Mouse (Mus musculus): ENCODE measurements at regions not wholly inside any gene's neighbourhood (a gene's known extent, or its start where the extent isn't known, plus 50 kb on each side); places are given as distances from the start of the nearest gene placed in this dataset.

- no peaks in the 10 kb centered on the region for H3K4me1 ChIP-seq (ENCODE audit: control insufficient read depth in 2 of 2, insufficient read depth in 2 of 2, low read length in 2 of 2)
- no peaks in the 10 kb centered on the region for H3K27me3 ChIP-seq (ENCODE audit: control insufficient read depth, insufficient read depth, low read length)
- H3K36me3 ChIP-seq (ENCODE audit: control insufficient read depth, insufficient read depth, low read length): no peaks in the 10 kb centered on the region
- no peak overlapping the region for H3K27ac ChIP-seq (replicated peaks in 1 of 2; ENCODE audit: control insufficient read depth in 1 of 2, insufficient read depth in 1 of 2, low read depth in 2 of 2, low read length in 2 of 2)
- no peak overlapping the region for H3K9ac ChIP-seq (ENCODE audit: low read length)
- no peaks in the 10 kb centered on the region for H3K9me3 ChIP-seq (ENCODE audit: control insufficient read depth, low read length)
- H3K4me2 ChIP-seq (ENCODE audit: low read length): no peak overlapping the region
- no peak overlapping the region for H3K4me3 ChIP-seq (ENCODE audit: control insufficient read depth in 1 of 2, insufficient read depth in 1 of 2, low read depth in 1 of 2, low read length in 2 of 2)
- whole genome bisulfite sequencing: 50% methylated on average over 3 of the region's 3 CpGs
- ATAC-seq (ENCODE audit: insufficient number of reproducible peaks, insufficient read depth, low FRiP score, low read depth): no peak
Measured at GRCm38 (mm10) chr9:69814432-69814831, 53.7 kb upstream of the Foxb1 start.

GRCm38 (mm10) chr9:69823179-69823966 lies 62.6 kb upstream of the Foxb1 start:
- Histone ChIP-seq H3K9ac (ENCODE audit: low read length) (no peak overlapping the region), H3K4me1 (ENCODE audit: control insufficient read depth in 2 of 2, insufficient read depth in 2 of 2, low read length in 2 of 2) (no peaks in the 10 kb centered on the region), H3K27me3 (ENCODE audit: control insufficient read depth, insufficient read depth, low read length) (no peaks in the 10 kb centered on the region), H3K4me3 (ENCODE audit: control insufficient read depth in 1 of 2, insufficient read depth in 1 of 2, low read depth in 1 of 2, low read length in 2 of 2) (no peak overlapping the region), H3K9me3 (ENCODE audit: control insufficient read depth, low read length) (no peaks in the 10 kb centered on the region), H3K27ac (replicated peaks in 1 of 2; ENCODE audit: control insufficient read depth in 1 of 2, insufficient read depth in 1 of 2, low read depth in 2 of 2, low read length in 2 of 2) (no peak overlapping the region), H3K4me2 (ENCODE audit: low read length) (no peak overlapping the region), H3K36me3 (ENCODE audit: control insufficient read depth, insufficient read depth, low read length) (no peaks in the 10 kb centered on the region)
- no peak for ATAC-seq (ENCODE audit: insufficient number of reproducible peaks, insufficient read depth, low FRiP score, low read depth)
- 69% methylated on average over 9 of the region's 9 CpGs for WGBS

- H3K9me3 ChIP-seq (ENCODE audit: control insufficient read depth, low read length): no peaks in the 10 kb centered on the region
- no peaks in the 10 kb centered on the region for H3K4me1 ChIP-seq (ENCODE audit: control insufficient read depth in 2 of 2, insufficient read depth in 2 of 2, low read length in 2 of 2)
- H3K4me2 ChIP-seq (ENCODE audit: low read length): no peak overlapping the region
- H3K4me3 ChIP-seq (ENCODE audit: control insufficient read depth in 1 of 2, insufficient read depth in 1 of 2, low read depth in 1 of 2, low read length in 2 of 2): no peak overlapping the region
- H3K27me3 ChIP-seq (ENCODE audit: control insufficient read depth, insufficient read depth, low read length): no peaks in the 10 kb centered on the region
- no peak overlapping the region for H3K9ac ChIP-seq (ENCODE audit: low read length)
- WGBS: 81% methylated on average over 6 of the region's 6 CpGs
- ATAC-seq (ENCODE audit: insufficient number of reproducible peaks, insufficient read depth, low FRiP score, low read depth): no peak
- H3K36me3 ChIP-seq (ENCODE audit: control insufficient read depth, insufficient read depth, low read length): no peaks in the 10 kb centered on the region
- H3K27ac ChIP-seq (replicated peaks in 1 of 2; ENCODE audit: control insufficient read depth in 1 of 2, insufficient read depth in 1 of 2, low read depth in 2 of 2, low read length in 2 of 2): no peak overlapping the region
Measured at GRCm38 (mm10) chr9:69828428-69828827, 67.7 kb upstream of the Foxb1 start.

- H3K4me1 ChIP-seq (ENCODE audit: control insufficient read depth in 2 of 2, insufficient read depth in 2 of 2, low read length in 2 of 2): no peaks in the 10 kb centered on the region
Measured at GRCm38 (mm10) chr9:69835396-69835795, 74.7 kb upstream of the Foxb1 start.

GRCm38 (mm10) chr9:69839198-69839597 lies 78.5 kb upstream of the Foxb1 start:
- no peak overlapping the region for H3K4me3 ChIP-seq (ENCODE audit: control insufficient read depth in 1 of 2, insufficient read depth in 1 of 2, low read depth in 1 of 2, low read length in 2 of 2)
- WGBS: 73% methylated on average over 2 of the region's 2 CpGs
- H3K9me3 ChIP-seq (ENCODE audit: control insufficient read depth, low read length): no peaks in the 10 kb centered on the region

More at GRCm38 (mm10) chr9:69835396-69835795, 74.7 kb upstream of the Foxb1 start:
- no peaks in the 10 kb centered on the region for H3K36me3 ChIP-seq (ENCODE audit: control insufficient read depth, insufficient read depth, low read length)
- H3K9me3 ChIP-seq (ENCODE audit: control insufficient read depth, low read length): no peaks in the 10 kb centered on the region
- H3K4me2 ChIP-seq (ENCODE audit: low read length): no peak overlapping the region
- no peak overlapping the region for H3K9ac ChIP-seq (ENCODE audit: low read length)
- no peak overlapping the region for H3K27ac ChIP-seq (replicated peaks in 1 of 2; ENCODE audit: control insufficient read depth in 1 of 2, insufficient read depth in 1 of 2, low read depth in 2 of 2, low read length in 2 of 2)
- no peak for ATAC-seq (ENCODE audit: insufficient number of reproducible peaks, insufficient read depth, low FRiP score, low read depth)
- no peak overlapping the region for H3K4me3 ChIP-seq (ENCODE audit: control insufficient read depth in 1 of 2, insufficient read depth in 1 of 2, low read depth in 1 of 2, low read length in 2 of 2)
- 66% methylated on average over 4 of the region's 4 CpGs for WGBS
- no peaks in the 10 kb centered on the region for H3K27me3 ChIP-seq (ENCODE audit: control insufficient read depth, insufficient read depth, low read length)

GRCm38 (mm10) chr9:69844712-69845111 lies 84.0 kb upstream of the Foxb1 start:
- no peak for ATAC-seq (ENCODE audit: insufficient number of reproducible peaks, insufficient read depth, low FRiP score, low read depth)
- WGBS: 71% methylated on average over 6 of the region's 6 CpGs
- no peaks in the 10 kb centered on the region for H3K36me3 ChIP-seq (ENCODE audit: control insufficient read depth, insufficient read depth, low read length)

More at GRCm38 (mm10) chr9:69839198-69839597, 78.5 kb upstream of the Foxb1 start:
- Histone ChIP-seq H3K27me3 (ENCODE audit: control insufficient read depth, insufficient read depth, low read length) (no peaks in the 10 kb centered on the region), H3K27ac (replicated peaks in 1 of 2; ENCODE audit: control insufficient read depth in 1 of 2, insufficient read depth in 1 of 2, low read depth in 2 of 2, low read length in 2 of 2) (no peak overlapping the region), H3K9ac (ENCODE audit: low read length) (no peak overlapping the region), H3K4me1 (ENCODE audit: control insufficient read depth in 2 of 2, insufficient read depth in 2 of 2, low read length in 2 of 2) (no peaks in the 10 kb centered on the region), H3K4me2 (ENCODE audit: low read length) (no peak overlapping the region), H3K36me3 (ENCODE audit: control insufficient read depth, insufficient read depth, low read length) (no peaks in the 10 kb centered on the region)
- ATAC-seq (ENCODE audit: insufficient number of reproducible peaks, insufficient read depth, low FRiP score, low read depth): no peak

GRCm38 (mm10) chr9:69845210-69845609 lies 84.5 kb upstream of the Foxb1 start:
- ATAC-seq (ENCODE audit: insufficient number of reproducible peaks, insufficient read depth, low FRiP score, low read depth): no peak
- Histone ChIP-seq H3K4me1 (ENCODE audit: control insufficient read depth in 2 of 2, insufficient read depth in 2 of 2, low read length in 2 of 2) (no peaks in the 10 kb centered on the region), H3K4me2 (ENCODE audit: low read length) (no peak overlapping the region), H3K9ac (ENCODE audit: low read length) (no peak overlapping the region), H3K4me3 (ENCODE audit: control insufficient read depth in 1 of 2, insufficient read depth in 1 of 2, low read depth in 1 of 2, low read length in 2 of 2) (no peak overlapping the region), H3K27ac (replicated peaks in 1 of 2; ENCODE audit: control insufficient read depth in 1 of 2, insufficient read depth in 1 of 2, low read depth in 2 of 2, low read length in 2 of 2) (no peak overlapping the region), H3K9me3 (ENCODE audit: control insufficient read depth, low read length) (peaks cover 6% of the 10 kb centered on the region; the same call in 1 of the 2 replicates), H3K27me3 (ENCODE audit: control insufficient read depth, insufficient read depth, low read length) (no peaks in the 10 kb centered on the region), H3K36me3 (ENCODE audit: control insufficient read depth, insufficient read depth, low read length) (no peaks in the 10 kb centered on the region)
- WGBS: 73% methylated on average over 9 of the region's 9 CpGs

More at GRCm38 (mm10) chr9:69844712-69845111, 84.0 kb upstream of the Foxb1 start:
- Histone ChIP-seq H3K9ac (ENCODE audit: low read length) (no peak overlapping the region), H3K4me2 (ENCODE audit: low read length) (no peak overlapping the region), H3K27ac (replicated peaks in 1 of 2; ENCODE audit: control insufficient read depth in 1 of 2, insufficient read depth in 1 of 2, low read depth in 2 of 2, low read length in 2 of 2) (no peak overlapping the region), H3K4me3 (ENCODE audit: control insufficient read depth in 1 of 2, insufficient read depth in 1 of 2, low read depth in 1 of 2, low read length in 2 of 2) (no peak overlapping the region), H3K27me3 (ENCODE audit: control insufficient read depth, insufficient read depth, low read length) (no peaks in the 10 kb centered on the region), H3K9me3 (ENCODE audit: control insufficient read depth, low read length) (peaks cover 6% of the 10 kb centered on the region; the same call in 1 of the 2 replicates), H3K4me1 (ENCODE audit: control insufficient read depth in 2 of 2, insufficient read depth in 2 of 2, low read length in 2 of 2) (no peaks in the 10 kb centered on the region)

GRCm38 (mm10) chr9:69856621-69857020 lies 95.9 kb upstream of the Foxb1 start:
- WGBS: 86% methylated on average over 7 of the region's 7 CpGs
- H3K36me3 ChIP-seq (ENCODE audit: control insufficient read depth, insufficient read depth, low read length): no peaks in the 10 kb centered on the region
- H3K27ac ChIP-seq (replicated peaks in 1 of 2; ENCODE audit: control insufficient read depth in 1 of 2, insufficient read depth in 1 of 2, low read depth in 2 of 2, low read length in 2 of 2): no peak overlapping the region
- no peaks in the 10 kb centered on the region for H3K9me3 ChIP-seq (ENCODE audit: control insufficient read depth, low read length)
- ATAC-seq (ENCODE audit: insufficient number of reproducible peaks, insufficient read depth, low FRiP score, low read depth): no peak
- no peak overlapping the region for H3K9ac ChIP-seq (ENCODE audit: low read length)
- no peak overlapping the region for H3K4me2 ChIP-seq (ENCODE audit: low read length)
- H3K4me1 ChIP-seq (ENCODE audit: control insufficient read depth in 2 of 2, insufficient read depth in 2 of 2, low read length in 2 of 2): no peaks in the 10 kb centered on the region
- H3K4me3 ChIP-seq (ENCODE audit: control insufficient read depth in 1 of 2, insufficient read depth in 1 of 2, low read depth in 1 of 2, low read length in 2 of 2): no peak overlapping the region
- H3K27me3 ChIP-seq (ENCODE audit: control insufficient read depth, insufficient read depth, low read length): no peaks in the 10 kb centered on the region
